In the genomic region with DNA sequence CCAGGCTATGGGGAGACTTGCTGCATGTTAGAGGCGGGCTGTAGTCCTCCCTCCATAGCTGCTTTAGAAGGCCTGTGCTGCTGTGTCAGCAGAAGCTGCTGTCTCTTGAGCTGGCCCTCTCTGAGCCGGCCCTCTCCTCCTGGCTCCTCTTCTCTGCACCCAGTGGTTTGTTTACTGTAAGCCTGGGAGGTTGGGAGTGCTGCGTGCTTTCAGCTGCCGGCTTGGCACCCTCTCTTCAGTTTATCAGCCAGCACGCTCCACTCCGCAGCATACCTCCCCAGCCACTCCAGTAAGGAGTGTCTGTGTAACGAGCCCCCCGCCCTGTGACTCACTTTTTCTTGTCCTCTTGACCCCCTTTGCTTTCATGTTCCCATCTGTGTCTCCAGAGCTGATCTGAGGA, we compare ENCODE assay signal across 9 mouse cellular contexts. TPM values are rescaled to one million over a fixed set of nuclear protein-coding genes. Genes with fewer than 3 reads are reported as not detected.
DNase-seq lines count a peak whose midpoint lies in the region; ATAC-seq lines count a peak whose summit lies in the region.
"Had no signal": no experiment of that assay in that cellular context is flagged by ENCODE, and none has a peak within 500 bp of the region (broad histone marks: within the 10 kb centered on the region; RNA-seq: fewer than 3 reads in every experiment).

No protein-coding gene starts in this region.

- H3K27ac ChIP-seq in neural tube, embryonic 15.5 days (replicated peaks), result peak overlapping the region; percentile 18; the same call in 1 of the 2 replicates
- H3K27ac ChIP-seq in heart, embryonic 10.5 days, result peak overlapping the region; percentile 71
- peak overlapping the region; percentile 67 for H3K27ac ChIP-seq in liver, embryonic 13.5 days
- H3K27ac ChIP-seq in forebrain, embryonic 10.5 days, result no peak overlapping the region
- H3K27ac ChIP-seq: neural tube, embryonic 12.5 days had no signal

- no peaks in the 10 kb centered on the region for H3K27me3 ChIP-seq in neural tube, embryonic 15.5 days (replicated peaks)
- H3K27me3 ChIP-seq in heart, embryonic 10.5 days (ENCODE audit: insufficient read depth, poor library complexity, severe bottlenecking), result no peaks in the 10 kb centered on the region
- no peaks in the 10 kb centered on the region for H3K27me3 ChIP-seq in liver, embryonic 13.5 days
- no peaks in the 10 kb centered on the region for H3K27me3 ChIP-seq in forebrain, embryonic 10.5 days (ENCODE audit: poor library complexity, severe bottlenecking)
- H3K27me3 ChIP-seq: neural tube, embryonic 12.5 days had no signal

- H3K4me2 ChIP-seq in neural tube, embryonic 15.5 days, result no peak overlapping the region
- no peak overlapping the region for H3K4me2 ChIP-seq in liver, embryonic 13.5 days
- H3K4me2 ChIP-seq: neural tube, embryonic 12.5 days had no signal

- ATAC-seq in neural tube, embryonic 15.5 days (ENCODE audit: low FRiP score), result no peak
- ATAC-seq in liver, embryonic 13.5 days (ENCODE audit: low read depth), result peak; percentile 9; the same call in 1 of the 2 replicates

- WGBS in neural tube, embryonic 15.5 days, result 66% methylated on average over 8 of the region's 8 CpGs
- 12% methylated on average over 8 of the region's 8 CpGs for WGBS in heart, embryonic 10.5 days
- WGBS in liver, embryonic 13.5 days (ENCODE audit: insufficient replicate concordance), result 60% methylated on average over 8 of the region's 8 CpGs
- WGBS in forebrain, embryonic 10.5 days, result 65% methylated on average over 8 of the region's 8 CpGs

- no peak overlapping the region for H3K4me3 ChIP-seq in neural tube, embryonic 15.5 days (replicated peaks)
- no peak overlapping the region; the same call in 1 of the 2 replicates for H3K4me3 ChIP-seq in heart, embryonic 10.5 days
- no peak overlapping the region for H3K4me3 ChIP-seq in liver, embryonic 13.5 days (replicated peaks)
- no peak overlapping the region for H3K4me3 ChIP-seq in forebrain, embryonic 10.5 days
- H3K4me3 ChIP-seq: neural tube, embryonic 12.5 days had no signal

- no peaks in the 10 kb centered on the region for H3K9me3 ChIP-seq in neural tube, embryonic 15.5 days (replicated peaks)
- H3K9me3 ChIP-seq in heart, embryonic 10.5 days, result no peaks in the 10 kb centered on the region
- H3K9me3 ChIP-seq in liver, embryonic 13.5 days (replicated peaks), result peaks cover 7% of the 10 kb centered on the region; the same call in 1 of the 2 replicates
- H3K9me3 ChIP-seq in forebrain, embryonic 10.5 days, result no peaks in the 10 kb centered on the region; the same call in 1 of the 2 replicates
- H3K9me3 ChIP-seq: neural tube, embryonic 12.5 days had no signal

- no peak overlapping the region for H3K9ac ChIP-seq in neural tube, embryonic 15.5 days (replicated peaks)
- no peak overlapping the region; the same call in 1 of the 2 replicates for H3K9ac ChIP-seq in liver, embryonic 13.5 days
- H3K9ac ChIP-seq: neural tube, embryonic 12.5 days had no signal

- H3K4me1 ChIP-seq in neural tube, embryonic 15.5 days, result 0 out of 2 replicates have a peak, but pooled peaks cover 4% of the 10 kb centered on the region
- peaks cover 68% of the 10 kb centered on the region for H3K4me1 ChIP-seq in heart, embryonic 10.5 days
- H3K4me1 ChIP-seq in liver, embryonic 13.5 days (replicated peaks), result peaks cover 64% of the 10 kb centered on the region
- H3K4me1 ChIP-seq in forebrain, embryonic 10.5 days, result peaks cover 5% of the 10 kb centered on the region; the same call in 1 of the 2 replicates
- H3K4me1 ChIP-seq: neural tube, embryonic 12.5 days had no signal

- peaks cover 89% of the 10 kb centered on the region for H3K36me3 ChIP-seq in neural tube, embryonic 15.5 days
- H3K36me3 ChIP-seq in heart, embryonic 10.5 days, result peaks cover 53% of the 10 kb centered on the region
- H3K36me3 ChIP-seq in liver, embryonic 13.5 days, result peaks cover 98% of the 10 kb centered on the region
- peaks cover 81% of the 10 kb centered on the region for H3K36me3 ChIP-seq in forebrain, embryonic 10.5 days (replicated peaks)

- no peak for DNase-seq in neural tube, embryonic 10.5 days (ENCODE audit: extremely low spot score, low spot score)
- DNase-seq in heart, embryonic 10.5 days (ENCODE audit: low spot score), result no peak
- DNase-seq in liver, embryonic 13.5 days, result no peak
- DNase-seq in urinary bladder, postnatal 36 days (ENCODE audit: low spot score in 2 of 2), result peak; percentile 65 to 80
- DNase-seq in embryo, embryonic 9.5 days (ENCODE audit: extremely low spot score), result no peak
- no peak for DNase-seq in retina, postnatal 1 day
- DNase-seq in forebrain, embryonic 10.5 days (ENCODE audit: extremely low spot score, low spot score), result no peak

RNA-seq across cellular contexts. Expression of a gene that starts 12.9 kb away (rescaled TPM):
- polyA plus RNA-seq in neural tube, embryonic 15.5 days (2015; fragmentation: Nextera tagmentation; extraction: Ambion mirVana), result 11.7 and 12.4 TPM in 2 replicates
- 13.9 and 15.8 TPM in 2 replicates for polyA plus RNA-seq in heart, embryonic 10.5 days (2016; fragmentation: Nextera tagmentation; extraction: Ambion mirVana)
- 6.0 TPM in 2 replicates for polyA plus RNA-seq in liver, embryonic 13.5 days (2015; fragmentation: Nextera tagmentation; extraction: Ambion mirVana)
- polyA plus RNA-seq in forebrain, embryonic 10.5 days (2016; fragmentation: Nextera tagmentation; extraction: Ambion mirVana), result 8.2 and 9.3 TPM in 2 replicates

RNA-seq across cellular contexts. Expression of a gene that starts 21.3 kb away (rescaled TPM):
- 0.22 and 0.29 TPM in 2 replicates for polyA plus RNA-seq in neural tube, embryonic 15.5 days (2015; fragmentation: Nextera tagmentation; extraction: Ambion mirVana)
- 0.21 TPM in 1 of 2 replicates, not detected in the other for polyA plus RNA-seq in heart, embryonic 10.5 days (2016; fragmentation: Nextera tagmentation; extraction: Ambion mirVana)
- polyA plus RNA-seq in liver, embryonic 13.5 days (2015; fragmentation: Nextera tagmentation; extraction: Ambion mirVana), result 0.14 and 0.24 TPM in 2 replicates
- polyA plus RNA-seq in forebrain, embryonic 10.5 days (2016; fragmentation: Nextera tagmentation; extraction: Ambion mirVana), result 0.10 and 0.11 TPM in 2 replicates

RNA-seq across cellular contexts. Expression of a gene that starts 25.5 kb away (rescaled TPM):
- polyA plus RNA-seq in neural tube, embryonic 15.5 days (2015; fragmentation: Nextera tagmentation; extraction: Ambion mirVana), result 37.5 and 39.6 TPM in 2 replicates
- polyA plus RNA-seq in heart, embryonic 10.5 days (2016; fragmentation: Nextera tagmentation; extraction: Ambion mirVana), result 36.5 and 37.0 TPM in 2 replicates
- 23.0 and 23.2 TPM in 2 replicates for polyA plus RNA-seq in liver, embryonic 13.5 days (2015; fragmentation: Nextera tagmentation; extraction: Ambion mirVana)
- polyA plus RNA-seq in forebrain, embryonic 10.5 days (2016; fragmentation: Nextera tagmentation; extraction: Ambion mirVana), result 51.4 and 53.3 TPM in 2 replicates

RNA-seq across cellular contexts. Expression of a gene that starts 30.2 kb away (rescaled TPM):
- polyA plus RNA-seq in neural tube, embryonic 15.5 days (2015; fragmentation: Nextera tagmentation; extraction: Ambion mirVana), result 94.2 and 96.6 TPM in 2 replicates
- polyA plus RNA-seq in heart, embryonic 10.5 days (2016; fragmentation: Nextera tagmentation; extraction: Ambion mirVana), result 42.6 and 52.0 TPM in 2 replicates
- 32.5 and 34.4 TPM in 2 replicates for polyA plus RNA-seq in liver, embryonic 13.5 days (2015; fragmentation: Nextera tagmentation; extraction: Ambion mirVana)
- polyA plus RNA-seq in forebrain, embryonic 10.5 days (2016; fragmentation: Nextera tagmentation; extraction: Ambion mirVana), result 37.3 and 41.1 TPM in 2 replicates

RNA-seq across cellular contexts. Expression of a gene that starts 38.4 kb away (rescaled TPM):
- 17.7 and 22.4 TPM in 2 replicates for polyA plus RNA-seq in neural tube, embryonic 15.5 days (2015; fragmentation: Nextera tagmentation; extraction: Ambion mirVana)
- 29.6 and 40.8 TPM in 2 replicates for polyA plus RNA-seq in heart, embryonic 10.5 days (2016; fragmentation: Nextera tagmentation; extraction: Ambion mirVana)
- 26.4 and 27.1 TPM in 2 replicates for polyA plus RNA-seq in liver, embryonic 13.5 days (2015; fragmentation: Nextera tagmentation; extraction: Ambion mirVana)
- polyA plus RNA-seq in forebrain, embryonic 10.5 days (2016; fragmentation: Nextera tagmentation; extraction: Ambion mirVana), result 78.1 and 96.4 TPM in 2 replicates

Comparison
In these comparisons a context has a peak if more than half of its experiments do, and no peak if none do; other contexts are left out.
1. DNase-seq: peak in urinary bladder, postnatal 36 days (2 of 2); none in neural tube, embryonic 10.5 days (single experiment), heart, embryonic 10.5 days (single experiment), liver, embryonic 13.5 days (single experiment), embryo, embryonic 9.5 days (single experiment), retina, postnatal 1 day (single experiment) and forebrain, embryonic 10.5 days (single experiment).